Mouse (Mus musculus) granulocyte monocyte progenitor cell, adult 5-6 weeks (primary cell): ENCODE measurements around the gene Arhgap36. TPM values are rescaled to one million over a fixed set of nuclear protein-coding genes. Genes with fewer than 3 reads are reported as not detected.

ENCODE experiments used
- ATAC-seq: replicated peaks from 2 replicates; pipeline ENCODE4 v1.8.0; 2016; ENCODE audit warnings: mild to moderate bottlenecking, moderate TSS enrichment, inconsistent platforms; ENCODE audit not compliant: poor library complexity, severe bottlenecking
- total RNA-seq, 2 experiments: library from RNA; stranded (forward) in 1 of 2; stranded (reverse) in 1 of 2; fragments of 200-712, 200-1000 nt in 1 of 2; fragments of >200 nt in 1 of 2; fragmentation: Nextera tagmentation in 1 of 2; gene quantifications; 2 replicates each; pipeline ENCODE4 v1.2.3; 2014 to 2017

Arhgap36 gene
- total RNA-seq (2014; fragmentation: Nextera tagmentation) = not detected in 2 replicates
- not detected in 2 replicates for total RNA-seq (2017)

DNA sequence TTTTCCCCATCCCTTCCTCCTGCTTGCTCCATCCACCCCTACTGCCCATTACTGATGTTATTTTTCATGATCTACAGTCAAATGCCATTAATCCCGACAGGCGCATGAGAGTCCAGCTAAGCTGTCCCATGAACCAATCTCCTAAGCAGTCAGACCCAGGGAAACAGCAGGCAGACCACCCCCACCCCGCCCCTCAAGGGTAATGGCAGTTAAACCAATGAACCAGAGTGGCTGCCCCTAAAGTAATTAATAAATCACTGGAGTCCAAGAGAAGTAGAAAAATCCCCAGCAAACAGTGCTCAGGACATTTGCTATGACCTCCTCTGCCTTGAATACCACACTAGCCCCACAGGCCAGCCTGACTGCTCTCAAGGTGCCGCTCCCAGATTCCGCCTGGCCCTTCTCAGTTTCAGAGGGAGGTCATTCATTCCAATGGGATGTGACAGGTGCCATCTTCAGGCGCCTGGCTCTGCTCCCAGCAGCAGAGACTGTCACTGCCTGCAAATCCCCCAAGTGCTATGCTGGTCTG, at the start of gene Arhgap36:
Arhgap36 (plus strand) TSS at position 504 of the 529 bp plus-strand sequence.
- ATAC-seq = no peak

DNA sequence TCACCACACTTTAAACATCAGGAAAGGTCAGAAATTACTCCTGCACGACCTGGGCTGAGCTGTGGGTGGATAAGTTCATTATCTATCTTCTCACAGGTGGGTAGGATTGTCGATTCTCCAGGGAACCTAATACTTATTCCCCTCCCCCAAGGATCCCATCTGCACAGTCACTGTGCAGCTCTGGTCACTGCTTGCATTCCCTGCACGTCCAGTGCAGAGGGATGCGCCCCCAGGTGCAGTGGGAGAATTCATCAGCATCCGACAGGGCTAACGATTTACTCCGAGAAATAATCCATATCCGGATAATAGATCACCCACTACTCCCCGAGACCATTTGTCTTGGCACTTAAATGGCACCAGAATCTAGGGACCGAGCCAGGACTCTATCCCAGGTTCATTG, 6.0 kb upstream of the Arhgap36 start:
- no peak for ATAC-seq

- ATAC-seq = no peak
These were observed 6.7 kb downstream of the Arhgap36 start for GRCm38 (mm10) chrX:49470287-49471054.

DNA sequence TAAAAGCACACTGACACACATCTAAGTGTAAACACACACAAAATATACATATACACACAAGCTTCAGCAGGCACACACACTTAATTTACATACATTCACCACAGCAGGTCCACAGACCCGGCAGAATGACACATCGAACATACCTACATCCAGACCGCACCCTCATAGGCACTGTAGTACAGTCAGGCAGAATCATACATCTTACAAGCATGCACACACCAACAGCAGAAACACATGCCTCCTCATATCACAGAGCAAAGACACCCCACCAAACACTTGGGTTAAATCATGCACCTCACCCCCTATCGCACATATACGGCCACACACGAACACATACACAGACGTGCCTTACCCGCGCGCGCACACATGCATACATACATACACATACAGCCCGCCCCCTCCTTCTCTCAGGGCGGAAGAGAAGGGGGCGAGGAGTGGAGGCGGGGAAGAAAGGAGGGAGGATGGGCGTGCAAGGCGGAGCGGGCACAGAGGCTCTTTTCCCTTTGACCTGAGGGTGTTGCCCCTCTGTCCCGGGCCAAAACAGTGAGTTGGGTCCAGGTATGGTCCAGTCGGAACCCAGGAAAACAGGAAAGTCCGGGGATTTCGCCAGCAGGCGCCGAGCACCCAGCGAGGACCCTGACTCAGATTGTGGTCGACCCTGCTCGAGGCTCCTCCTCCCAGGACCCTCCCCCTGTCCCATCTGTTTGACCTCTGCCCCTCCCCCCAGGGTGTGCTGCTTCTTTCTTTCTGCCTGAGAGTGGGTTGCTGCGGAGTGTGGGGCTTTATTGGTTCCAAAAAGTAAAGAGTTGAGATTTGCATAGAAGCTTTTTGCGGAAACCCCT, 16.4 kb downstream of the Arhgap36 start:
- ATAC-seq = no peak

GRCm38 (mm10) chrX:49480846-49481245, 17.1 kb downstream of the Arhgap36 start:
- no peak for ATAC-seq

GRCm38 (mm10) chrX:49489141-49489540, 25.4 kb downstream of the Arhgap36 start:
- no peak for ATAC-seq

DNA sequence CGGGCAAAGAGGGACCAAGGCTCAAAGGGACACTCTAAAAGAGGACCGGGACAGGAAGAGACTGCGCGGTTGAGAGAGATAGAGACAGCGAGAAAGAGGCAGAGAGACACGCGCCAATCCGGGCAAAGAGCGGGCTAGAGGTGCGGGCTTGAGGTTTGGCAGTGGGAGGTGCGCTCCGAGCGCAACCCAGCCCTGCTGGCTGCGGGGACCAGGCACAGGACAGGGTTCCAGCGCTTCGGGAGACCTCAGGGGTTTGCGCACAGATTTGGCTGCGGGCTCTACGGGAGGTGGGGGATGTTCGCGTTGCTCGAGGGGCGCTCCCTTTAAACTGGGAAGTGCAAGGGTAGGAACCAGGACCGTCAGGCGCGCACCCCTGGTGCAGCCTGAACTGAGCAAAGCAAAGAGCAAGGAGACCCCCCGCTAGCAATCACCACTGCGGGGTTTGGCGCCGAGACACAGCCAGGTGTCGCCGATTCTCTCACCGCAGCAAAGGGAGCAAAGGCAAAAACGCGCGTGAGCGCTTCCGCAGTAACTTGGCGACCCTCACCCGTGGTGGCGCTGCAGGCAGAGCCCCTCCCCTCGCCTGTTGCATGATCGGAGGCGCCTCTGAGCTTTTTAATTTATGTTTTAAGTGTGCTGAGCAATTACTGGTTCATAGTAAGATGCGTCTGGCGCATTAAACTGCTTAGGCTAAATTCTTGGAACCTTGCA, 30.1 kb downstream of the Arhgap36 start:
- no peak for ATAC-seq

Other genes starting within 250 kb of the Arhgap36 start
- 12.1 and 18.8 TPM in 2 replicates for gene Enox2, start 175.7 kb upstream of the Arhgap36 start, total RNA-seq (2014; fragmentation: Nextera tagmentation)
- 12.8 and 17.8 TPM in 2 replicates for gene Enox2, start 175.7 kb upstream of the Arhgap36 start, total RNA-seq (2017)
- gene Olfr1320, start 208.4 kb downstream of the Arhgap36 start, total RNA-seq (2014; fragmentation: Nextera tagmentation) = not detected in 2 replicates
- not detected in 2 replicates for gene Olfr1320, start 208.4 kb downstream of the Arhgap36 start, total RNA-seq (2017)